Mouse (Mus musculus): ENCODE data around the gene Ceacam14.

Gene Ceacam14

GRCm38 (mm10) chr7:17812333-17812732 lies at the start of gene Ceacam14:
Ceacam14 (plus strand) TSS chr7:17812633.
- no peak for DNase-seq (ENCODE audit: low spot score)
